Comparison of ENCODE assay signal across 21 mouse cellular contexts in the genomic region with DNA sequence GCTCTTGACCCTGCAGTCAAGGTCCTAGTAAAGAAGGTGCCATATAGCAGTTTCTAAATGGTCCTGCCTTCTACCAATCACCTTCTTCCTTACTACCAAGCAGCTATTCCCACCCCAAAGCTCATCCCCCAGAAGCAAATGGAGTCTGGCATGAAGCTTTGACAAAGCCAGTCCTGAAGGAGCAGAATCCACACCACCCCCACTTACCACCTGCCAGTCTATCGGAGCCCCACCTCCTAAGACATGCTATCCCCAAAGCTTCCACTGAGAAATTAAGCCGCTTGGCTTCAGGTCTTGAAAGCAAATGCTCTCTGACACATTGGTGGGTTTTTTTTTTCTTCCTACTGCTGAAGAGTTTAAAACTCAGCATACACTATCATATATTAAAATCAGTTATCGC. TPM values are rescaled to one million over a fixed set of nuclear protein-coding genes. Genes with fewer than 3 reads are reported as not detected.
DNase-seq lines count a peak whose midpoint lies in the region; ATAC-seq and TF ChIP-seq lines count a peak whose summit lies in the region.
"Had no signal": no experiment of that assay in that cellular context is flagged by ENCODE, and none has a peak within 500 bp of the region (broad histone marks: within the 10 kb centered on the region; RNA-seq: fewer than 3 reads in every experiment).

No protein-coding gene starts in this region.

- H3K27ac ChIP-seq in forebrain, postnatal 0 days (ENCODE audit: low read depth, low read length), result no peak overlapping the region
- H3K27ac ChIP-seq in forebrain, embryonic 13.5 days, result no peak overlapping the region
- H3K27ac ChIP-seq in heart, embryonic 14.5 days (replicated peaks in 1 of 2; ENCODE audit: control insufficient read depth in 1 of 2, insufficient read depth in 1 of 2, low read depth in 2 of 2, low read length in 2 of 2), result peak overlapping the region; percentile 69 to 84; a peak in 3 of 4 replicates
- no peak overlapping the region for H3K27ac ChIP-seq in limb, embryonic 14.5 days (replicated peaks; ENCODE audit: low read depth, low read length)
- no peak overlapping the region for H3K27ac ChIP-seq in limb, embryonic 10.5 days
- H3K27ac ChIP-seq: hindbrain, embryonic 15.5 days; midbrain, embryonic 10.5 days; stomach, embryonic 15.5 days had no signal

- no peaks in the 10 kb centered on the region for H3K4me1 ChIP-seq in forebrain, postnatal 0 days (ENCODE audit: insufficient read depth)
- H3K4me1 ChIP-seq in forebrain, embryonic 13.5 days, result 0 out of 2 replicates have a peak, but pooled peaks cover 5% of the 10 kb centered on the region
- H3K4me1 ChIP-seq in heart, embryonic 14.5 days (ENCODE audit: control insufficient read depth in 2 of 2, insufficient read depth in 2 of 2, low read length in 2 of 2), result peaks cover 43 to 80% of the 10 kb centered on the region in 2 experiments
- H3K4me1 ChIP-seq in limb, embryonic 14.5 days (ENCODE audit: control insufficient read depth, insufficient read depth, low read length), result peaks cover under 1% of the 10 kb centered on the region; the same call in 1 of the 2 replicates
- peaks cover 4% of the 10 kb centered on the region; the same call in 1 of the 2 replicates for H3K4me1 ChIP-seq in limb, embryonic 10.5 days
- H3K4me1 ChIP-seq: hindbrain, embryonic 15.5 days had no signal

- no peak for TF ChIP-seq CTCF in forebrain, postnatal 0 days (IDR thresholded peaks at IDR 0.05; ENCODE audit: low read depth)

- no peak for DNase-seq in forebrain, postnatal 0 days
- no peak for DNase-seq in heart, postnatal 25 days (ENCODE audit: low spot score)
- DNase-seq in limb, embryonic 14.5 days (ENCODE audit: low spot score), result peak; percentile 35
- DNase-seq in limb, embryonic 10.5 days (ENCODE audit: low spot score), result no peak
- peak; percentile 75 for DNase-seq in retina, postnatal 7 days (ENCODE audit: low read depth, low spot score)
- DNase-seq in kidney, adult 18-20 months, result no peak
- DNase-seq: adrenal gland, postnatal 10 days; cerebellum, adult 8-10 months; cerebellum, postnatal 36 days; embryo, embryonic 11 days; gastrocnemius, postnatal 36 days; kidney, adult 9 months; right cerebral cortex, postnatal 25 days; thymus, postnatal 25 days had no signal

- no peak overlapping the region for H3K4me3 ChIP-seq in forebrain, postnatal 0 days (ENCODE audit: low read depth, low read length)
- no peak overlapping the region for H3K4me3 ChIP-seq in forebrain, embryonic 13.5 days
- H3K4me3 ChIP-seq in heart, embryonic 14.5 days (ENCODE audit: control insufficient read depth in 1 of 2, insufficient read depth in 1 of 2, low read depth in 1 of 2, low read length in 2 of 2), result no peak overlapping the region
- H3K4me3 ChIP-seq in limb, embryonic 14.5 days (replicated peaks; ENCODE audit: low read length), result no peak overlapping the region
- no peak overlapping the region for H3K4me3 ChIP-seq in limb, embryonic 10.5 days
- H3K4me3 ChIP-seq: hindbrain, embryonic 15.5 days; midbrain, embryonic 10.5 days; stomach, embryonic 15.5 days had no signal

- 79% methylated on average over 3 of the region's 3 CpGs for WGBS in forebrain, postnatal 0 days
- 78% methylated on average over 3 of the region's 3 CpGs for WGBS in forebrain, embryonic 13.5 days
- 80% methylated on average over 3 of the region's 3 CpGs for WGBS in heart, embryonic 14.5 days
- WGBS in limb, embryonic 14.5 days, result 83% methylated on average over 3 of the region's 3 CpGs
- 88% methylated on average over 3 of the region's 3 CpGs for WGBS in limb, embryonic 10.5 days

- H3K36me3 ChIP-seq in forebrain, postnatal 0 days (ENCODE audit: insufficient read depth), result no peaks in the 10 kb centered on the region
- no peaks in the 10 kb centered on the region for H3K36me3 ChIP-seq in forebrain, embryonic 13.5 days (ENCODE audit: poor library complexity, severe bottlenecking)
- no peaks in the 10 kb centered on the region for H3K36me3 ChIP-seq in heart, embryonic 14.5 days (ENCODE audit: control insufficient read depth, insufficient read depth, low read length)
- H3K36me3 ChIP-seq in limb, embryonic 14.5 days (ENCODE audit: control insufficient read depth, insufficient read depth, low read length), result no peaks in the 10 kb centered on the region
- no peaks in the 10 kb centered on the region for H3K36me3 ChIP-seq in limb, embryonic 10.5 days
- H3K36me3 ChIP-seq: hindbrain, embryonic 15.5 days; midbrain, embryonic 10.5 days; stomach, embryonic 15.5 days had no signal

- no peak overlapping the region for H3K4me2 ChIP-seq in forebrain, postnatal 0 days (ENCODE audit: low read depth)
- H3K4me2 ChIP-seq in forebrain, embryonic 13.5 days, result no peak overlapping the region
- H3K4me2 ChIP-seq in heart, embryonic 14.5 days (ENCODE audit: low read length), result peak overlapping the region; percentile 48
- no peak overlapping the region for H3K4me2 ChIP-seq in limb, embryonic 14.5 days (replicated peaks; ENCODE audit: low read depth, low read length, severe bottlenecking)
- H3K4me2 ChIP-seq: hindbrain, embryonic 15.5 days; stomach, embryonic 15.5 days had no signal

- TF ChIP-seq POLR2A in limb, embryonic 14.5 days (IDR thresholded peaks at IDR 0.05; ENCODE audit: borderline replicate concordance, extremely low read depth, insufficient read depth, insufficient read length), result no peak

- peak; percentile 61 for ATAC-seq in forebrain, postnatal 0 days
- ATAC-seq in forebrain, embryonic 13.5 days, result no peak
- ATAC-seq in heart, embryonic 14.5 days (ENCODE audit: insufficient number of reproducible peaks, insufficient read depth, low FRiP score, low read depth), result no peak
- ATAC-seq in limb, embryonic 14.5 days (ENCODE audit: low FRiP score, low read depth), result peak; percentile 48; the same call in 1 of the 2 replicates
- ATAC-seq: forebrain, embryonic 16.5 days; midbrain, embryonic 16.5 days had no signal

- no peak overlapping the region for H3K9ac ChIP-seq in forebrain, postnatal 0 days
- H3K9ac ChIP-seq in forebrain, embryonic 13.5 days, result no peak overlapping the region
- peak overlapping the region; percentile 35; the same call in 1 of the 2 replicates for H3K9ac ChIP-seq in heart, embryonic 14.5 days (ENCODE audit: low read length)
- no peak overlapping the region for H3K9ac ChIP-seq in limb, embryonic 14.5 days (ENCODE audit: low read depth, low read length, severe bottlenecking)
- H3K9ac ChIP-seq: hindbrain, embryonic 15.5 days; stomach, embryonic 15.5 days had no signal

- H3K9me3 ChIP-seq in forebrain, postnatal 0 days (ENCODE audit: low read length), result no peaks in the 10 kb centered on the region
- H3K9me3 ChIP-seq in forebrain, embryonic 13.5 days (replicated peaks), result no peaks in the 10 kb centered on the region
- H3K9me3 ChIP-seq in heart, embryonic 14.5 days (ENCODE audit: control insufficient read depth, low read length), result no peaks in the 10 kb centered on the region
- no peaks in the 10 kb centered on the region for H3K9me3 ChIP-seq in limb, embryonic 14.5 days (ENCODE audit: control insufficient read depth, low read length)
- no peaks in the 10 kb centered on the region for H3K9me3 ChIP-seq in limb, embryonic 10.5 days (replicated peaks)
- H3K9me3 ChIP-seq: hindbrain, embryonic 15.5 days; midbrain, embryonic 10.5 days; stomach, embryonic 15.5 days had no signal

- intact Hi-C loops in heart, postnatal 25 days (cut with DNase I), result no loop called here

- H3K27me3 ChIP-seq in forebrain, postnatal 0 days (ENCODE audit: insufficient read depth, low read length), result no peaks in the 10 kb centered on the region
- H3K27me3 ChIP-seq in forebrain, embryonic 13.5 days, result no peaks in the 10 kb centered on the region
- H3K27me3 ChIP-seq in heart, embryonic 14.5 days (ENCODE audit: control insufficient read depth, insufficient read depth, low read length), result no peaks in the 10 kb centered on the region
- H3K27me3 ChIP-seq in limb, embryonic 14.5 days (ENCODE audit: control insufficient read depth, insufficient read depth, low read length), result no peaks in the 10 kb centered on the region
- no peaks in the 10 kb centered on the region for H3K27me3 ChIP-seq in limb, embryonic 10.5 days (ENCODE audit: low read depth, poor library complexity, severe bottlenecking)
- H3K27me3 ChIP-seq: hindbrain, embryonic 15.5 days; stomach, embryonic 15.5 days had no signal

RNA-seq across cellular contexts. Expression of a gene that starts 27.6 kb away (rescaled TPM):
- total RNA-seq in forebrain, postnatal 0 days (2014; rRNA removed), result 36.9 and 45.9 TPM in 2 replicates
- polyA plus RNA-seq in forebrain, postnatal 0 days (2015; fragmentation: Nextera tagmentation; extraction: Ambion mirVana), result 22.0 and 31.3 TPM in 2 replicates
- polyA plus RNA-seq in forebrain, embryonic 13.5 days (2015; fragmentation: Nextera tagmentation; extraction: Ambion mirVana), result 18.5 and 20.0 TPM in 2 replicates
- 66.0 and 76.0 TPM in 2 replicates for polyA plus RNA-seq in heart, embryonic 14.5 days (2014; fragmentation: Nextera tagmentation; extraction: Ambion mirVana)
- 10 to 100 TPM; 89.4 to 91.5 TPM for total RNA-seq in heart, postnatal 25 days (2021)
- 17.5 and 20.6 TPM in 2 replicates for polyA plus RNA-seq in limb, embryonic 14.5 days (2012; rRNA removed)
- 38.4 and 39.2 TPM in 2 replicates for polyA plus RNA-seq in limb, embryonic 14.5 days (2014; fragmentation: Nextera tagmentation; extraction: Ambion mirVana)
- polyA plus RNA-seq in limb, embryonic 10.5 days (2016; fragmentation: Nextera tagmentation; extraction: Ambion mirVana), result 40.2 and 41.5 TPM in 2 replicates

Comparison
In these comparisons a context has a peak if more than half of its experiments do, and no peak if none do; other contexts are left out.
1. ATAC-seq: peak in forebrain, postnatal 0 days (single experiment) and limb, embryonic 14.5 days (single experiment); none in forebrain, embryonic 13.5 days (single experiment) and heart, embryonic 14.5 days (single experiment).
2. DNase-seq: peak in limb, embryonic 14.5 days (single experiment) and retina, postnatal 7 days (single experiment); none in forebrain, postnatal 0 days (single experiment), heart, postnatal 25 days (single experiment), limb, embryonic 10.5 days (single experiment) and kidney, adult 18-20 months (single experiment).
3. H3K27ac ChIP-seq: peak in heart, embryonic 14.5 days (2 of 2); none in forebrain, postnatal 0 days (single experiment), forebrain, embryonic 13.5 days (single experiment), limb, embryonic 14.5 days (single experiment) and limb, embryonic 10.5 days (single experiment).